ENCODE assay signal across 8 mouse cellular contexts in genomic region chr5:130221760-130222145, GRCm38 (mm10). TPM values are rescaled to one million over a fixed set of nuclear protein-coding genes. Genes with fewer than 3 reads are reported as not detected.
DNase-seq lines count a peak whose midpoint lies in the region; ATAC-seq and TF ChIP-seq lines count a peak whose summit lies in the region.

No protein-coding gene starts in this region.

- no peak for DNase-seq in heart, adult 11 months
- DNase-seq in ES-E14 (ENCODE audit: low read depth, low spot score) = no peak
- no peak for DNase-seq in liver, embryonic 14.5 days (ENCODE audit: low read depth in 3 of 3, low spot score in 3 of 3)
- DNase-seq in telencephalon, adult 2 months (ENCODE audit: low read depth, low spot score) = peak; percentile 23
- no peak for DNase-seq in cerebellum, postnatal 36 days
- DNase-seq in ovary, postnatal 10 days (ENCODE audit: low spot score) = no peak

- H3K4me1 ChIP-seq in heart, embryonic 13.5 days = peaks cover 35% of the 10 kb centered on the region
- peaks cover 7 to 14% of the 10 kb centered on the region in 2 experiments for H3K4me1 ChIP-seq in ES-E14 (ENCODE audit: control insufficient read depth in 2 of 2, insufficient read depth in 2 of 2, low read length in 2 of 2, poor library complexity in 1 of 2)
- peaks cover 28% of the 10 kb centered on the region for H3K4me1 ChIP-seq in forebrain, embryonic 13.5 days
- H3K4me1 ChIP-seq in liver, embryonic 14.5 days (replicated peaks; ENCODE audit: control insufficient read depth in 2 of 2, insufficient read depth in 2 of 2, low read length in 1 of 2) = peaks cover 18 to 19% of the 10 kb centered on the region in 2 experiments

- peak; percentile 31 for ATAC-seq in heart, embryonic 13.5 days (ENCODE audit: extremely low read depth, insufficient number of reproducible peaks, low FRiP score, low TSS enrichment)
- peak; percentile 75 for ATAC-seq in forebrain, embryonic 13.5 days
- peak; percentile 42 for ATAC-seq in liver, embryonic 14.5 days (ENCODE audit: insufficient read depth)

- WGBS in heart, embryonic 13.5 days = 1% methylated on average over 10 of the region's 10 CpGs
- WGBS in forebrain, embryonic 13.5 days = 2% methylated on average over 10 of the region's 10 CpGs
- WGBS in liver, embryonic 14.5 days (ENCODE audit: insufficient replicate concordance) = 2% methylated on average over 10 of the region's 10 CpGs

- H3K27ac ChIP-seq in heart, embryonic 13.5 days (replicated peaks) = peak overlapping the region; percentile 87
- H3K27ac ChIP-seq in ES-E14 (ENCODE audit: insufficient read depth, low read depth, low read length, poor library complexity, severe bottlenecking) = 0 out of 2 replicates have a peak overlapping the region, but pooled peaks have one; percentile 68
- H3K27ac ChIP-seq in forebrain, embryonic 13.5 days = peak overlapping the region; percentile 73; the same call in 1 of the 2 replicates
- H3K27ac ChIP-seq in liver, embryonic 14.5 days = peak overlapping the region; percentile 74

- no peak for TF ChIP-seq EP300 in liver, embryonic 14.5 days (IDR thresholded peaks at IDR 0.05; ENCODE audit: low read depth)

- no peak for TF ChIP-seq CTCF in liver, embryonic 14.5 days (IDR thresholded peaks at IDR 0.05; ENCODE audit: low read depth)

- peak overlapping the region; percentile 100 for H3K4me3 ChIP-seq in heart, embryonic 13.5 days
- peak overlapping the region; percentile 79 to 100 for H3K4me3 ChIP-seq in ES-E14 (ENCODE audit: insufficient read depth in 1 of 2, low read depth in 1 of 2, low read length in 2 of 2, poor library complexity in 1 of 2, severe bottlenecking in 1 of 2)
- H3K4me3 ChIP-seq in forebrain, embryonic 13.5 days = peak overlapping the region; percentile 99
- H3K4me3 ChIP-seq in liver, embryonic 14.5 days (ENCODE audit: insufficient read depth in 1 of 2, low read depth in 2 of 2, low read length in 2 of 2) = peak overlapping the region; percentile 88 to 99

- H3K27me3 ChIP-seq in heart, embryonic 13.5 days (replicated peaks) = no peaks in the 10 kb centered on the region
- no peaks in the 10 kb centered on the region for H3K27me3 ChIP-seq in forebrain, embryonic 13.5 days
- H3K27me3 ChIP-seq in liver, embryonic 14.5 days (ENCODE audit: control insufficient read depth, insufficient read depth, low read length) = no peaks in the 10 kb centered on the region

- peaks cover 10% of the 10 kb centered on the region; the same call in 1 of the 2 replicates for H3K36me3 ChIP-seq in heart, embryonic 13.5 days
- 0 out of 2 replicates have a peak, but pooled peaks cover 2% of the 10 kb centered on the region for H3K36me3 ChIP-seq in ES-E14 (ENCODE audit: control insufficient read depth, insufficient read depth, low read length, poor library complexity, severe bottlenecking)
- no peaks in the 10 kb centered on the region; the same call in 1 of the 2 replicates for H3K36me3 ChIP-seq in forebrain, embryonic 13.5 days (ENCODE audit: poor library complexity, severe bottlenecking)
- peaks cover 6% of the 10 kb centered on the region; the same call in 1 of the 2 replicates for H3K36me3 ChIP-seq in liver, embryonic 14.5 days (replicated peaks; ENCODE audit: control insufficient read depth, insufficient read depth, low read depth)

- H3K4me2 ChIP-seq in heart, embryonic 13.5 days = peak overlapping the region; percentile 86
- peak overlapping the region; percentile 74 for H3K4me2 ChIP-seq in forebrain, embryonic 13.5 days
- H3K4me2 ChIP-seq in liver, embryonic 14.5 days (ENCODE audit: low read depth) = peak overlapping the region; percentile 96

- H3K9ac ChIP-seq in heart, embryonic 13.5 days = peak overlapping the region; percentile 99
- peak overlapping the region; percentile 89 for H3K9ac ChIP-seq in ES-E14 (ENCODE audit: insufficient read depth, low read depth, low read length, poor library complexity, severe bottlenecking)
- H3K9ac ChIP-seq in forebrain, embryonic 13.5 days = peak overlapping the region; percentile 96
- H3K9ac ChIP-seq in liver, embryonic 14.5 days (replicated peaks) = peak overlapping the region; percentile 91

- no peaks in the 10 kb centered on the region for H3K9me3 ChIP-seq in heart, embryonic 13.5 days
- no peaks in the 10 kb centered on the region for H3K9me3 ChIP-seq in ES-E14 (ENCODE audit: control insufficient read depth, insufficient read depth, low read depth, low read length)
- no peaks in the 10 kb centered on the region for H3K9me3 ChIP-seq in forebrain, embryonic 13.5 days (replicated peaks)
- H3K9me3 ChIP-seq in liver, embryonic 14.5 days (ENCODE audit: control insufficient read depth, low read length) = no peaks in the 10 kb centered on the region

- in situ Hi-C loops in ES-E14 (cut with MboI; ENCODE audit: low sequenced_read_pairs in 2 of 2, unreplicated experiment in 2 of 2) = no loop called here

TF ChIP-seq in ES-E14, 5 proteins besides CTCF, POLR2A, EP300 and RAD21:
- TF ChIP-seq ZC3H11A (IDR thresholded peaks at IDR 0.05; ENCODE audit: borderline replicate concordance, low read depth, low read length) (no peak), ZNF384 (IDR thresholded peaks at IDR 0.05; ENCODE audit: low read depth, low read length) (no peak), HCFC1 (IDR thresholded peaks at IDR 0.05; ENCODE audit: borderline replicate concordance, insufficient read depth, low read length) (no peak), CHD2 (IDR thresholded peaks at IDR 0.05; ENCODE audit: low read depth, low read length) (no peak), MAFK (IDR thresholded peaks at IDR 0.05; ENCODE audit: insufficient read depth, low read depth, low read length) (no peak)

RNA-seq across cellular contexts. Expression of gene Tmem248, which starts 4.9 kb away (rescaled TPM):
- polyA plus RNA-seq in heart, embryonic 13.5 days (2015; fragmentation: Nextera tagmentation; extraction: Ambion mirVana) = 24.7 and 33.5 TPM in 2 replicates
- 83.1 and 92.9 TPM in 2 replicates for total RNA-seq in ES-E14 (2012; rRNA removed)
- polyA plus RNA-seq in forebrain, embryonic 13.5 days (2015; fragmentation: Nextera tagmentation; extraction: Ambion mirVana) = 21.8 and 22.3 TPM in 2 replicates
- 12.5 and 14.1 TPM in 2 replicates for polyA plus RNA-seq in liver, embryonic 14.5 days (2012; rRNA removed)
- 25.4 and 26.6 TPM in 2 replicates for polyA plus RNA-seq in liver, embryonic 14.5 days (2014; fragmentation: Nextera tagmentation; extraction: Ambion mirVana)

RNA-seq across cellular contexts. Expression of gene Sbds, which starts 33.6 kb away (rescaled TPM):
- polyA plus RNA-seq in heart, embryonic 13.5 days (2015; fragmentation: Nextera tagmentation; extraction: Ambion mirVana) = 52.3 and 60.7 TPM in 2 replicates
- 50.6 and 61.0 TPM in 2 replicates for total RNA-seq in ES-E14 (2012; rRNA removed)
- polyA plus RNA-seq in forebrain, embryonic 13.5 days (2015; fragmentation: Nextera tagmentation; extraction: Ambion mirVana) = 65.4 and 67.7 TPM in 2 replicates
- polyA plus RNA-seq in liver, embryonic 14.5 days (2012; rRNA removed) = 17.9 and 35.8 TPM in 2 replicates
- polyA plus RNA-seq in liver, embryonic 14.5 days (2014; fragmentation: Nextera tagmentation; extraction: Ambion mirVana) = 38.1 and 40.1 TPM in 2 replicates

RNA-seq across cellular contexts. Expression of gene Tyw1, which starts 33.7 kb away (rescaled TPM):
- polyA plus RNA-seq in heart, embryonic 13.5 days (2015; fragmentation: Nextera tagmentation; extraction: Ambion mirVana) = 16.4 and 18.5 TPM in 2 replicates
- 87.9 and 135 TPM in 2 replicates for total RNA-seq in ES-E14 (2012; rRNA removed)
- 24.4 and 27.1 TPM in 2 replicates for polyA plus RNA-seq in forebrain, embryonic 13.5 days (2015; fragmentation: Nextera tagmentation; extraction: Ambion mirVana)
- polyA plus RNA-seq in liver, embryonic 14.5 days (2012; rRNA removed) = 5.1 and 6.8 TPM in 2 replicates
- polyA plus RNA-seq in liver, embryonic 14.5 days (2014; fragmentation: Nextera tagmentation; extraction: Ambion mirVana) = 12.1 and 13.5 TPM in 2 replicates

RNA-seq across cellular contexts. Expression of gene Rabgef1, which starts 50.2 kb away (rescaled TPM):
- polyA plus RNA-seq in heart, embryonic 13.5 days (2015; fragmentation: Nextera tagmentation; extraction: Ambion mirVana) = 18.3 and 19.9 TPM in 2 replicates
- 17.0 and 18.2 TPM in 2 replicates for total RNA-seq in ES-E14 (2012; rRNA removed)
- 32.8 and 34.6 TPM in 2 replicates for polyA plus RNA-seq in forebrain, embryonic 13.5 days (2015; fragmentation: Nextera tagmentation; extraction: Ambion mirVana)
- 9.9 and 13.7 TPM in 2 replicates for polyA plus RNA-seq in liver, embryonic 14.5 days (2012; rRNA removed)
- polyA plus RNA-seq in liver, embryonic 14.5 days (2014; fragmentation: Nextera tagmentation; extraction: Ambion mirVana) = 19.7 and 23.9 TPM in 2 replicates
